Comparison of ENCODE assay signal across 7 mouse cellular contexts in the genomic region with DNA sequence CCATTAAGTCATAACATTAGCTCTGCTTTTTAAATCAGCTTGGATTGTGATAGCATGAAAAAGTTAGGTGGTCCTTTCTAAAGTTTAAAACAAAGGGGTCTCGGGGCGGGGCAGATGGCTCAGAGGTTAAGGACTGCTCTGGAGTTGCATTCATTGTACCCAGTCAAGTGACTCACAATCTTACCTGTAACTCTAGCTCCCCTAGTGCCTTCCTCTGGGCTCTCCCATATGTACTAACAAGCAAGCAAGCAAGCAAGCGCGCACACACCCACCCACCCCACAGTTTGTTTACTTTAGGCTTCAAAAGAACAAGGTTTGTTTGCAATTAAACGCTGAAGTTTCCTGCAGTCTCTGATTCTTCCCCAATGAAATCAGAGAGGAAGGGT.
DNase-seq lines count a peak whose midpoint lies in the region; ATAC-seq lines count a peak whose summit lies in the region.

No protein-coding gene starts in this region.

- no peak overlapping the region for H3K27ac ChIP-seq in neural tube, embryonic 11.5 days (ENCODE audit: low read depth, low read length)
- H3K27ac ChIP-seq in intestine, embryonic 14.5 days (ENCODE audit: low read depth): no peak overlapping the region
- H3K27ac ChIP-seq in midbrain, embryonic 11.5 days (ENCODE audit: low read depth, low read length): peak overlapping the region; percentile 75; the same call in 1 of the 2 replicates

- peaks cover 8% of the 10 kb centered on the region for H3K4me1 ChIP-seq in neural tube, embryonic 11.5 days (ENCODE audit: control insufficient read depth, insufficient read depth, low read length)
- 0 out of 2 replicates have a peak, but pooled peaks cover 7% of the 10 kb centered on the region for H3K4me1 ChIP-seq in intestine, embryonic 14.5 days (replicated peaks; ENCODE audit: control insufficient read depth, insufficient read depth, low read length)
- peaks cover 21% of the 10 kb centered on the region for H3K4me1 ChIP-seq in midbrain, embryonic 11.5 days (ENCODE audit: control insufficient read depth, insufficient read depth, low read length)

- WGBS in neural tube, embryonic 11.5 days: 5% methylated on average over 5 of the region's 5 CpGs
- WGBS in intestine, embryonic 14.5 days: under 1% methylated on average over 5 of the region's 5 CpGs
- WGBS in midbrain, embryonic 11.5 days: under 1% methylated on average over 5 of the region's 5 CpGs

- peak overlapping the region; percentile 36 for H3K4me3 ChIP-seq in neural tube, embryonic 11.5 days (ENCODE audit: low read depth, low read length)
- peak overlapping the region; percentile 41 for H3K4me3 ChIP-seq in intestine, embryonic 14.5 days (ENCODE audit: low read depth, low read length)
- peak overlapping the region; percentile 38 for H3K4me3 ChIP-seq in midbrain, embryonic 11.5 days (ENCODE audit: low read depth, low read length)

- no peaks in the 10 kb centered on the region for H3K9me3 ChIP-seq in neural tube, embryonic 11.5 days (ENCODE audit: control insufficient read depth, low read length)
- no peaks in the 10 kb centered on the region for H3K9me3 ChIP-seq in intestine, embryonic 14.5 days (ENCODE audit: control insufficient read depth, low read length)
- H3K9me3 ChIP-seq in midbrain, embryonic 11.5 days (ENCODE audit: control insufficient read depth, low read length): no peaks in the 10 kb centered on the region

- DNase-seq in neural tube, embryonic 11.5 days (ENCODE audit: low spot score): no peak
- no peak for DNase-seq in neural tube, embryonic 10.5 days (ENCODE audit: extremely low spot score, low spot score)
- DNase-seq in cerebellum, postnatal 36 days: peak; percentile 4 to 7
- DNase-seq in intestine, embryonic 14.5 days (ENCODE audit: low spot score): no peak
- DNase-seq in midbrain, embryonic 11.5 days (ENCODE audit: low spot score, missing footprints): no peak
- DNase-seq in adrenal gland, adult (ENCODE audit: inconsistent age in 2 of 2, low spot score in 1 of 2): no peak
- no peak for DNase-seq in left cerebral cortex, adult 9 months (ENCODE audit: low spot score in 2 of 2)

- no peaks in the 10 kb centered on the region for H3K27me3 ChIP-seq in neural tube, embryonic 11.5 days (ENCODE audit: control insufficient read depth, insufficient read depth, low read length)
- H3K27me3 ChIP-seq in intestine, embryonic 14.5 days (replicated peaks; ENCODE audit: control insufficient read depth, insufficient read depth, low read length): peaks cover 18% of the 10 kb centered on the region; the same call in 1 of the 2 replicates
- no peaks in the 10 kb centered on the region for H3K27me3 ChIP-seq in midbrain, embryonic 11.5 days (ENCODE audit: control insufficient read depth, insufficient read depth, low read length)

- peak overlapping the region; percentile 81 for H3K4me2 ChIP-seq in neural tube, embryonic 11.5 days (ENCODE audit: low read depth)
- H3K4me2 ChIP-seq in intestine, embryonic 14.5 days (ENCODE audit: low read length): peak overlapping the region; percentile 84
- peak overlapping the region; percentile 69 for H3K4me2 ChIP-seq in midbrain, embryonic 11.5 days

- no peak overlapping the region; the same call in 1 of the 2 replicates for H3K9ac ChIP-seq in neural tube, embryonic 11.5 days (ENCODE audit: low read length)
- no peak overlapping the region for H3K9ac ChIP-seq in intestine, embryonic 14.5 days (ENCODE audit: low read length)
- peak overlapping the region; percentile 64; the same call in 1 of the 2 replicates for H3K9ac ChIP-seq in midbrain, embryonic 11.5 days (ENCODE audit: low read length)

- ATAC-seq in neural tube, embryonic 11.5 days (ENCODE audit: insufficient read depth, low FRiP score, low TSS enrichment): peak; percentile 63
- peak; percentile 87 for ATAC-seq in intestine, embryonic 14.5 days (replicated peaks; ENCODE audit: low FRiP score, low TSS enrichment, low read depth)
- peak; percentile 63 for ATAC-seq in midbrain, embryonic 11.5 days (ENCODE audit: low FRiP score)

- H3K36me3 ChIP-seq in neural tube, embryonic 11.5 days (ENCODE audit: control insufficient read depth, insufficient read depth, low read length): no peaks in the 10 kb centered on the region
- no peaks in the 10 kb centered on the region for H3K36me3 ChIP-seq in intestine, embryonic 14.5 days (ENCODE audit: control insufficient read depth, insufficient read depth, low read length)
- no peaks in the 10 kb centered on the region for H3K36me3 ChIP-seq in midbrain, embryonic 11.5 days (ENCODE audit: control insufficient read depth, insufficient read depth, low read length)

Comparison
In these comparisons a context has a peak if more than half of its experiments do, and no peak if none do; other contexts are left out.
1. DNase-seq: peak in cerebellum, postnatal 36 days (2 of 2); none in neural tube, embryonic 11.5 days (single experiment), neural tube, embryonic 10.5 days (single experiment), intestine, embryonic 14.5 days (single experiment), midbrain, embryonic 11.5 days (single experiment), adrenal gland, adult (0 of 2) and left cerebral cortex, adult 9 months (0 of 2).
2. Peak in every context shown above with its lines, with median percentiles within 50 percentile points of each other: ATAC-seq, H3K4me2 ChIP-seq and H3K4me3 ChIP-seq.